Mouse (Mus musculus) layer of hippocampus, adult 18-20 months (tissue): Measurements from ENCODE around the gene Tenm3. TPM values are rescaled to one million over a fixed set of nuclear protein-coding genes. Genes with fewer than 3 reads are reported as not detected.

Experiments used
- DNase-seq, 2 experiments: peaks; one replicate each; pipeline ENCODE4 v3.0.0; 2022; ENCODE audit warnings: low spot score in 2 of 2
- long read RNA-seq: library from polyadenylated mRNA; stranded (forward); transcript quantifications from one replicate; pipeline ENCODE4 v2.0.0, GENCODE M21; 2021
- total RNA-seq, 2 experiments: library from RNA; stranded (reverse); gene quantifications; 2 replicates each; pipeline ENCODE4 v1.2.3; 2021

Tenm3 gene
- 10 to 100 TPM; 71.3 to 71.7 TPM for total RNA-seq
- long read RNA-seq, partial matches to known transcripts = 11 of 19 reads
- long read RNA-seq, other reads (novel, unspliced or antisense) = 8 of 19 reads

- no peak for DNase-seq
These were observed at the start of gene Tenm3 for GRCm38 (mm10) chr8:48843931-48844285. Gene Tenm3 (minus strand): TSS chr8:48843951.

DNA sequence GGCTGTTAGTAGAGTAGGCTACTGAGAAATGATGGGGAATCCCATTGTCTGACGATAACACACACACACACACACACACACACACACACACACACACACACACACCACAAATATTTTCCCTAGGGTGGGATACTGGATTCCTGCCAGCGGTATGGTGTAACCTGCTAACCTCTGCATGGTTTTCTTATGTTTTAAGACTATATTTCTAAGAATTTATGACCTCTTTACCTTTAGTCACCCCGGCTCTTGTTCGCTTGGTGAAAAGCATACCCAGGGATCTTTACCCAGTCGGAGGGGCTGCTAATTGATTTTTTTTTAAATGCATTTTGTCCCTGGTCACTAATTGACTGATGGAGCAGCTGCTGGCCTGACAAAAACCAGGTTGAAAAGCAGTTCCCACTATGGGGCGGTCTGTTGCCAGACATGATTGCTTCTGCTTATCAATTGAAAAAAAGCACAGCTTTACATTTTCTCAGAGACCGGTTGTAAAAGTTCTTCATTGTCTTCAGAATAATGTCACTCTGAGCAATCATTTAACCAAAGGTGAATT is 46.5 kb upstream of the Tenm3 start:
- DNase-seq = no peak

GRCm38 (mm10) chr8:48884270-48884669 is 40.5 kb upstream of the Tenm3 start:
- no peak for DNase-seq

- peak; percentile 50 to 80 for DNase-seq
These were observed 36.8 kb upstream of the Tenm3 start for GRCm38 (mm10) chr8:48880585-48880984.

- DNase-seq = no peak
These were observed 22.2 kb upstream of the Tenm3 start for GRCm38 (mm10) chr8:48865972-48866371.

DNA sequence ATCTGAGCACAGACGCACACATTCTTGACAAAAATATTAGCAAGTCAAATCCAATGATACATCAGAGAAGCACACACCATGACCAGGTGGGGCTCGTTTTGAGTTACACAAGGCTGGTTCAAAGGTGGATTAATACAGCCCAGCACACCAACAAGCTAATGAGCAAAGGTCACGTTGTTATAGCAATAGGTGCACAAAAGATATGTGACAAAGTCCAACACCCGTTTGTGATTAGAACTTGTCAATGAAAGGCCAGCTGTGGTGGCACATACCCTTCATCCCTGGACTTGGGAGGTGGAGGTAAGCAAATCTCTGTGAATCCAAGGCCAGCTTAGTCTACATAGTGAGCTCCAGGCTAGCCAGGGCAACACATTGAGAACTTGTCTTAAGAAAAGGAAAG is 21.7 kb upstream of the Tenm3 start:
- no peak for DNase-seq

GRCm38 (mm10) chr8:48850223-48851010 is 6.7 kb upstream of the Tenm3 start:
- DNase-seq = no peak

- DNase-seq = no peak
These were observed 5.4 kb upstream of the Tenm3 start for GRCm38 (mm10) chr8:48849091-48849616.

DNA sequence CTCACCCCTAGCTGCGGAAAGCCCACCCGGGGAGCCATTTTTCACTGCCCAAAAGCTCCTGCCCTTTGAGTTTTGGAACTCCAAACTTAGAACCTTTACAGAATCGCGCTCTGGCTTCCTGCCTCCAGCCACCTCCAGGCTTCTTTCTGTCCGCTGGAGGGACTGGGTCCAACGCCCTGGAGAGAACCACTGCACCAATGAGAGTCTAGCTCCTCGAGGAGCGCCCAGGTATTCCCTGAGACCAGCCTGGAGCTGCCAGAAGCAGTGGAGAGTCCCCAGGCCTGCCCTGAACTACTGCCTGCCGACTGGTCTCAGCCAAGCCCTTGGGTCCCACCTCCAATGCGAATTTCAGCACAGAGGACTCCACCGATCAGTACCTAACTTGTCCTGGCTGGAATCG is 1.2 kb upstream of the Tenm3 start:
- DNase-seq = no peak

DNA sequence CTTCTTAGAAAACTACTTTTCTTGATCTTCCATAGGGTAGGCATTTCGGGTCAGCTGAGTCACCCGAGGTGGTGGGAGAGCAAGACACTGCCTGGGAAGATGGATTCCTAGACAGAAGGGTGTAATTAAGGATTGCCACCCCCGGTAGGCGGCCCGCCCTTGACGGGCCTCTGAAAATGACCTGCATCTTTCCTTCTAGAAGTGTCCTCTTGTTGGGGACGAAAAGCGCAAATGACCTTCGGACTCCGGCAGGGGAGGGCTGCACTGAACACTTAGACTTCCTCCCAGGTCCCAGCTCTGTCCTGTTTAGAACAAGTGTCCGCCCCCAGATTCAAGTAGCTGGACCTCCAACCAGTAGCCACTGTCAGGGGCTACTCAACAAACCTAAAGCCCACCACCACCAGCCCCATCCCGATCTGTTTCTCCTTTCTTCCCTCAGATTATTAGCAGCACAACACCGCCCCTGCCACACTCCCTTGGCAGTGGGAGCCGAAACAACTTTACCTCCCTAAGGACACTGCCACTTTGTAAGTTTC is 687 bp upstream of the Tenm3 start:
- no peak for DNase-seq

DNA sequence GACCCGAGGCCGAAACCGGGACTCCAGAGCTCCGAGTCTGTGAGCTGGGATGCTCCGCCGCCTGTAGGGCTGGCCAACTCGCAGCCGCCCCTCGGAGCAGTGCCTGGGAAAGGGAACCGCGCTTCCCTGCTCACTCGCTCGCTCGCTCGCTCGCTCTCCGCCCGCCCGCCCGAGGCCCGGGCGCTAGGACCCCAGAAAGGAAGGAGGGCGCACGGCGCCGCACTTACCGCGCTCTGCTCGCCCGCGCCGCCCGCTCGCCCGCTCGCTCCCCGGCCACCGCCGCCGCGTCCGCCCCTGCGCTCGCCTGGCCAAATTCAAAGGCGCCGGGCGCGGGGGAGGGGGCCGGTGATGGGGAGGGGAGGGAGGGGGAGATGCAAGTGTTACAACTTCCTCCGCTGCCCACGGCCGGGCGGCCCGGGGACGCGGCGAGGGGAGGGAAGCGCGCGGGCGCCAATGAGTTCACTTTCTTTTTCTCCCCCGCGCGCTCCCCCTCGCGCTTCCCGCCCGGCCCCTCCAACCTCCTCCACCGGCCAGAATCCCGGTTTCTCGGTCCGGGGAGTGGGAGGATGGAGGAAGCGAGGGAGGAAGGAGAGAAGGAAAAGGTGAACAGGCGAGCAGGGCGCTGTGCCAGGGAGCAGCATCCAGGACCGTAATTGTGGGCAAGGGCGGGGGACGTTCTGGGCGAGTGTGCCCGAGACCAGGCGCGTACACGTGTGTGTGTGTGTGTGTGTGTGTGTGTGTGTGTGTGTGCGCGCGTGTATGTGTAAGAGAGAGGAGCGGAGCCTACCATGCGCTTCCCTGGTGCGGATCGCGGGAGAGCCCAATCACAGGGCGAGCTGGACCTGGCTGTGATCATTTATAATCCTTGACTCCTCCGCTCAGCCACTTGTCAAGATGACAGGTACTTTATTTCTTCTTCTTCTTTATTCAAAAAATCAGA is 490 bp downstream of the Tenm3 start:
- peak in 1 of 2 experiments; percentile 37 for DNase-seq

GRCm38 (mm10) chr8:48842516-48842990 is 1.2 kb downstream of the Tenm3 start:
- DNase-seq = no peak

DNA sequence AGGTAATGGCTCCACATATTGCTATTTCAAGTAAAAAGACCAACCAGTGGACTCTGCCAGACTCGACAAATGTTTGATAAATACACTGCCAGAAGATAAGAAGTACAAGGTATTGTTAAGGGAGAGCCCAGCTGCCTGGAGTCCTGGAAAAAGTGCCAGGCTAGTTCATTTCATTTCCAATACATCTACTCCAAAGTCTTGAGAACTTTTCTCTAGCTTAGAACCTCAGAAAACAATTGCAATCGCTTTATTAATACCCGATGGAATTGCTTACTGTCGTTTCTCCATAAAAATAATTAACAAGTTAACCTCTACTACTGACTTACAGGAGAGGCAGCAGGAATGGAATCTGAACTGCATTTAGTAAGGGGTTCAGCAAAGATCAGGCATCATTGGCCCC is 1.7 kb downstream of the Tenm3 start:
- no peak for DNase-seq

- DNase-seq = no peak
These were observed 8.0 kb downstream of the Tenm3 start for GRCm38 (mm10) chr8:48835745-48836144.

- no peak for DNase-seq
These were observed 16.3 kb downstream of the Tenm3 start for GRCm38 (mm10) chr8:48827454-48827853.

GRCm38 (mm10) chr8:48825666-48826065 is 18.1 kb downstream of the Tenm3 start:
- DNase-seq = no peak

DNA sequence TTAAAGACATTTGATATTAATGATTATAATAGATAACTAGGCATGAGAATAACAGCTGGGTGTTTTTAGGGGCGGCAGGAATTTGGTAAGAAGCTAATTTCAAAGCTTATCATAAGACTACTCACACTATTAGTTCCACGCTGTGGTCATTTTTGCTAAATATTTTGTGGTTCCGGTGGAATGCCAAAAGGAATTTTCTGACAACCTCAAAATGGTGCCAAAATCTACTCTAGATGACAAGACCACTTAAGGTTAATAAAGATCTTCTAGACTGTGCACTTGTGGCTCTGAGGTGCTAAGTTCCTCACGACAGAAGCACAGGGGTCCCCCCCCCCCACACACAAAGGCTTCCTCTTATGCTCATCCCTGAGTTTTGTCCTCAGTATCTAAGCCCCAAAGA is 21.5 kb downstream of the Tenm3 start:
- DNase-seq = no peak

DNA sequence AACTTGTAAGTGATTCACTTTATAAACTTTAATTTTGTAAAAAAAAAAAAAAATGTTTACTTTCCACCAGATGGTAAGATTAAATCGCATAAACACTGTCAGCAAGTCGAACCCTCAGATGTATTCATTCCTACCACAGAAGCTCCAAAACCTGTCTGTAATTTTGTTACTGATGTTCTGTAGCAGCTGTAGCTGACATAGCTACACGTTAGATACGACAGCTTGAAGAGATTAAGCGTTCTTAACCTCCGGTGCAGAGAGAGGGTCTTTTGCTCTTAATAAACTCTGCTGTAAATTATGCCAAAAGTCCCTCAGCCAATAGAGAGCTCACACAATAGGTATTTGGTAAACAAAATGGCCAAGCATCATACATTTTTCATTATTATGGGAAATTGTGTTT is 23.8 kb downstream of the Tenm3 start:
- no peak for DNase-seq

DNA sequence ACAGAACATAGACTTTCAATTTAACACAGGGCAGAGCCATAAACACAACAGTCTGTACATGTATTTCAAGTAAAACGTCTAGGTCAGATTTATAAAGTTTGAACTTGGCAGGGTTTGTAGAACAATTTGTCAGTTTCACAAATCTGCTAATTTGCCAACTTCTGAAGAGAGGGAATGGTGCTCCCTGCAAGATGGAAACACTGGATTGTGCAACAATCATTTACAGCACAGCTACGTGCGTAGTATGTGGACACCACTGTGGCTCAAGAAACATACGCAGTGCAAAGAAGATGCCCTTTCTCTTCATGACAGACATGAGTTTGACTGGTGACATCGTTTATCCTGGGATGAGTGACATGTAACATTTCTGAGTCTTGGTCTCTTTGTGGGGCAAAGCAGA is 24.4 kb downstream of the Tenm3 start:
- DNase-seq = no peak

DNA sequence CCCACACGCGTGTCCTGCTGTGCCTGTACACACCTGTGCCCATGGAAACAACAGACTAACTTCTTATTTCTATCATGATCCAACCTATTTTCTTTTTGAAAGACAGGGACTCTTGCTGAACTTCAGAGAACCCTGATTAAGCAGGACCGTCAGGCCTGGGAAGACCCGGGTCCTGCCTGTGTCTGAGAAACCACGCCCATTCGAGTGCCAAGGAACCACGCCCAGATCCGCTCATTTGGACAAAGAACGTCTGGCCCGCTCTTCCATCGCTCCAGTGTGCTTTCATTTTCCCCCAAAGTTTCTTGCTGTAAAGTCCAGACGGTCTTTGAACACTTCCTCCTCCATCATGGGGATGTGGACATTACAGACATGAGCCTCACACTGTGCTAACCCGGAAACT is 26.8 kb downstream of the Tenm3 start:
- DNase-seq = no peak

GRCm38 (mm10) chr8:48812196-48812741 is 31.5 kb downstream of the Tenm3 start:
- no peak for DNase-seq
